ENCODE assay signal across 8 mouse cellular contexts in the genomic region with DNA sequence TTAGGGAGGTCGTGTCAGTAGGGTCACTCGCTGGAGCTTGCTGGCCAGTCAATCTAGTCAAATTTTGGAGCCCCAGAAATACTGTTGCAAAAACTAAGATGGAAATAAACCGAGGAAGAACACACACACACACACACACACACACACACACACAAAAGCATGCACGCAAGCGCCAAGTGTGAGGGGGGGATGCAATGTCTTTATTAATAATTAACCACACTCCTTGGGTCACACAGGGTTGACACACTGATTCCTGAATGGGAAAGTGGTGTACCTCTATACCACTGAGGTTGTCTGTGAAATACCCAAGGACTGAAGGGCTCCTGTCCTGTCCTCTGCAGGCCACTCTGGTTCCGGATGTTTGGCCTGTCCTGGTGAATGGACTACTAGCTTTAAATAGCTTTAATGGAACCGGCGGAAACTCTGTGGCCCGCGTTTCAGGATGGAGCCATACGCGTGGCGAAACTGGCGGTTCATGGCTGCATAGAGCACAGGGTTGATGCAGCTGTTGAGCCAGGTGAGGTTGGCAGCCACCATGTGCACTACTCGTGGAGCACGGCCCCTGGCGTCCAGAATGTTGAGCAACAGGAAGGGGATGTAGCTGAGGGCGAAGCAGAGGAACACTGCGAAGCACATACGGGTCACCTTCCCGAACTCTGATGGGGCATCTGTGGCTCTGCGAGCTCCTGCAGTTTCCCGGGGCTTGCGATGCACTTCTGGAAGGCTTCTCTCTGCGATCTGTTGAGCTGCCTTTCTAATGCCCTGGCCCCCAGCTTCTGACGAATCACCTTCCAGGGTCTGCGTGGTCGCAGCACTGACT. TPM values are rescaled to one million over a fixed set of nuclear protein-coding genes. Genes with fewer than 3 reads are reported as not detected.
DNase-seq lines count a peak whose midpoint lies in the region; ATAC-seq and TF ChIP-seq lines count a peak whose summit lies in the region.

No protein-coding gene starts in this region.

- no peak for TF ChIP-seq CTCF in C2C12 (IDR thresholded peaks at IDR 0.05; ENCODE audit: control insufficient read depth, insufficient read depth, insufficient read length)

- H3K27ac ChIP-seq in hindbrain, embryonic 12.5 days, result 0 out of 2 replicates have a peak overlapping the region, but pooled peaks have one; percentile 4
- no peak overlapping the region for H3K27ac ChIP-seq in liver, embryonic 12.5 days

- peak overlapping the region; percentile 29; the same call in 1 of the 2 replicates for H3K9ac ChIP-seq in hindbrain, embryonic 12.5 days
- H3K9ac ChIP-seq in liver, embryonic 12.5 days, result peak overlapping the region; percentile 28; the same call in 1 of the 2 replicates

- no peak for ATAC-seq in hindbrain, embryonic 12.5 days (ENCODE audit: low FRiP score)
- ATAC-seq in liver, embryonic 12.5 days, result no peak
- ATAC-seq in CD4-positive, CD25-positive, alpha-beta regulatory T cell, adult 4 months, result no peak

- H3K79me3 ChIP-seq in C2C12 (ENCODE audit: low read depth), result no peaks in the 10 kb centered on the region

- no peaks in the 10 kb centered on the region for H3K36me3 ChIP-seq in C2C12 (ENCODE audit: control insufficient read depth, insufficient read depth)
- no peaks in the 10 kb centered on the region for H3K36me3 ChIP-seq in hindbrain, embryonic 12.5 days
- H3K36me3 ChIP-seq in liver, embryonic 12.5 days, result no peaks in the 10 kb centered on the region
- H3K36me3 ChIP-seq in splenic B cell, adult 2 months (ENCODE audit: control insufficient read depth, insufficient read depth, low read length, poor library complexity, severe bottlenecking), result no peaks in the 10 kb centered on the region

- no peak overlapping the region for H3K4me3 ChIP-seq in C2C12 (ENCODE audit: insufficient read depth, poor library complexity, severe bottlenecking)
- 0 out of 2 replicates have a peak overlapping the region, but pooled peaks have one; percentile 1 for H3K4me3 ChIP-seq in hindbrain, embryonic 12.5 days
- H3K4me3 ChIP-seq in liver, embryonic 12.5 days, result 0 out of 2 replicates have a peak overlapping the region, but pooled peaks have one; percentile 8

- H3K4me1 ChIP-seq in hindbrain, embryonic 12.5 days, result peaks cover 42% of the 10 kb centered on the region
- H3K4me1 ChIP-seq in liver, embryonic 12.5 days, result peaks cover 70% of the 10 kb centered on the region

- H3ac ChIP-seq in C2C12 (ENCODE audit: control insufficient read depth, insufficient read length, low read depth), result no peak overlapping the region

- 41% methylated on average over 28 of the region's 28 CpGs for WGBS in hindbrain, embryonic 12.5 days
- 33% methylated on average over 28 of the region's 28 CpGs for WGBS in liver, embryonic 12.5 days (ENCODE audit: insufficient replicate concordance)

- peak; percentile 76 for DNase-seq in ZHBTc4 (ENCODE audit: low read depth, low spot score)
- DNase-seq in splenic B cell, adult 2 months (ENCODE audit: low read depth, low spot score), result peak; percentile 32
- no peak for DNase-seq in left cerebral cortex, adult 8-10 months (ENCODE audit: low spot score in 2 of 2)
- DNase-seq in cerebellum, postnatal 4 days (ENCODE audit: low spot score in 2 of 2), result no peak

- H3K4me2 ChIP-seq in hindbrain, embryonic 12.5 days (replicated peaks), result peak overlapping the region; percentile 29
- H3K4me2 ChIP-seq in liver, embryonic 12.5 days, result peak overlapping the region; percentile 49

- no peaks in the 10 kb centered on the region for H3K9me3 ChIP-seq in hindbrain, embryonic 12.5 days (replicated peaks)
- H3K9me3 ChIP-seq in liver, embryonic 12.5 days (replicated peaks), result no peaks in the 10 kb centered on the region

- H3K79me2 ChIP-seq in C2C12 (ENCODE audit: control insufficient read depth, insufficient read depth), result no peaks in the 10 kb centered on the region

- H3K27me3 ChIP-seq in C2C12 (ENCODE audit: control insufficient read depth, insufficient read depth, insufficient read length), result no peaks in the 10 kb centered on the region
- peaks cover 14% of the 10 kb centered on the region for H3K27me3 ChIP-seq in hindbrain, embryonic 12.5 days
- peaks cover 52% of the 10 kb centered on the region for H3K27me3 ChIP-seq in liver, embryonic 12.5 days (replicated peaks)
- H3K27me3 ChIP-seq in splenic B cell, adult 2 months (ENCODE audit: control insufficient read depth, insufficient read depth, low read length, poor library complexity, severe bottlenecking), result no peaks in the 10 kb centered on the region

TF ChIP-seq in C2C12, 6 proteins besides CTCF, POLR2A, EP300 and RAD21:
- peak; percentile 4 for TF ChIP-seq CEBPB (IDR thresholded peaks at IDR 0.05; ENCODE audit: low read depth)
- no peak for TF ChIP-seq MAX (IDR thresholded peaks at IDR 0.05)
- no peak for TF ChIP-seq FOSL1 (IDR thresholded peaks at IDR 0.05; ENCODE audit: insufficient read depth, low read length, poor library complexity, severe bottlenecking)
- TF ChIP-seq USF1 (IDR thresholded peaks at IDR 0.05; ENCODE audit: low read depth), result no peak
- no peak for TF ChIP-seq MYOD1 (IDR thresholded peaks at IDR 0.05; ENCODE audit: control insufficient read depth, insufficient read length, low read depth)
- no peak for TF ChIP-seq MYOG (IDR thresholded peaks at IDR 0.05; ENCODE audit: control insufficient read depth, extremely low read depth, insufficient read length)
TF ChIP-seq in C2C12: peak in this region for 1.

RNA-seq across cellular contexts. Expression of gene Gpr84, which starts 2.1 kb away (rescaled TPM):
- not detected for polyA plus RNA-seq in C2C12 (2012; fragmentation: generic; extraction: Trizol)
- 0.36 and 0.51 TPM in 2 replicates for polyA plus RNA-seq in hindbrain, embryonic 12.5 days (2016; fragmentation: Nextera tagmentation; extraction: Ambion mirVana)
- polyA plus RNA-seq in liver, embryonic 12.5 days (2016; fragmentation: Nextera tagmentation; extraction: Ambion mirVana), result 0.75 and 0.78 TPM in 2 replicates
- polyA plus RNA-seq in CD4-positive, CD25-positive, alpha-beta regulatory T cell, adult 4 months (2017; shearing (Covaris generic)), result not detected
- 1 to 10 TPM in 2 of 4 experiments, under 1 TPM in 2; 0.76 to 6.8 (median 2.8) TPM for total RNA-seq in left cerebral cortex, adult 8-10 months (2022)

RNA-seq across cellular contexts. Expression of gene Zfp385a, which starts 31.6 kb away (rescaled TPM):
- polyA plus RNA-seq in C2C12 (2012; fragmentation: generic; extraction: Trizol), result 21.2 TPM
- polyA plus RNA-seq in hindbrain, embryonic 12.5 days (2016; fragmentation: Nextera tagmentation; extraction: Ambion mirVana), result 20.5 and 23.8 TPM in 2 replicates
- polyA plus RNA-seq in liver, embryonic 12.5 days (2016; fragmentation: Nextera tagmentation; extraction: Ambion mirVana), result 7.7 and 8.2 TPM in 2 replicates
- not detected for polyA plus RNA-seq in CD4-positive, CD25-positive, alpha-beta regulatory T cell, adult 4 months (2017; shearing (Covaris generic))
- 10 to 100 TPM; 60.6 to 78.6 (median 69.1) TPM for total RNA-seq in left cerebral cortex, adult 8-10 months (2022)

RNA-seq across cellular contexts. Expression of gene Copz1, which starts 35.8 kb away (rescaled TPM):
- 191 TPM for polyA plus RNA-seq in C2C12 (2012; fragmentation: generic; extraction: Trizol)
- 235 and 247 TPM in 2 replicates for polyA plus RNA-seq in hindbrain, embryonic 12.5 days (2016; fragmentation: Nextera tagmentation; extraction: Ambion mirVana)
- 246 and 250 TPM in 2 replicates for polyA plus RNA-seq in liver, embryonic 12.5 days (2016; fragmentation: Nextera tagmentation; extraction: Ambion mirVana)
- polyA plus RNA-seq in CD4-positive, CD25-positive, alpha-beta regulatory T cell, adult 4 months (2017; shearing (Covaris generic)), result 100 to 1,000 TPM; 213 to 244 TPM
- total RNA-seq in left cerebral cortex, adult 8-10 months (2022), result 10 to 100 TPM; 90.9 to 93.2 (median 91.9) TPM

RNA-seq across cellular contexts. Expression of gene Nfe2, which starts 50.1 kb away (rescaled TPM):
- polyA plus RNA-seq in C2C12 (2012; fragmentation: generic; extraction: Trizol), result 0.25 TPM
- 5.1 and 5.4 TPM in 2 replicates for polyA plus RNA-seq in hindbrain, embryonic 12.5 days (2016; fragmentation: Nextera tagmentation; extraction: Ambion mirVana)
- 168 TPM in 2 replicates for polyA plus RNA-seq in liver, embryonic 12.5 days (2016; fragmentation: Nextera tagmentation; extraction: Ambion mirVana)
- under 1 TPM; 0.34 to 0.84 TPM for polyA plus RNA-seq in CD4-positive, CD25-positive, alpha-beta regulatory T cell, adult 4 months (2017; shearing (Covaris generic))
- total RNA-seq in left cerebral cortex, adult 8-10 months (2022), result not detected

RNA-seq across cellular contexts. Expression of gene Itga5, which starts 58.3 kb away (rescaled TPM):
- 104 TPM for polyA plus RNA-seq in C2C12 (2012; fragmentation: generic; extraction: Trizol)
- 26.8 and 27.0 TPM in 2 replicates for polyA plus RNA-seq in hindbrain, embryonic 12.5 days (2016; fragmentation: Nextera tagmentation; extraction: Ambion mirVana)
- polyA plus RNA-seq in liver, embryonic 12.5 days (2016; fragmentation: Nextera tagmentation; extraction: Ambion mirVana), result 21.8 and 23.2 TPM in 2 replicates
- polyA plus RNA-seq in CD4-positive, CD25-positive, alpha-beta regulatory T cell, adult 4 months (2017; shearing (Covaris generic)), result 1 to 10 TPM; 1.9 to 3.8 TPM
- 1 to 10 TPM; 5.7 to 7.2 (median 5.9) TPM for total RNA-seq in left cerebral cortex, adult 8-10 months (2022)

Comparison
In these comparisons a context has a peak if more than half of its experiments do, and no peak if none do; other contexts are left out.
1. DNase-seq: peak in ZHBTc4 (single experiment) and splenic B cell, adult 2 months (single experiment); none in left cerebral cortex, adult 8-10 months (0 of 2) and cerebellum, postnatal 4 days (0 of 2).